Mouse (Mus musculus) liver, embryonic 14.5 days (tissue): ENCODE measurements around the gene Pip4p1.
"Not testable (repeated sequence)": the region's sequence is repeated elsewhere in the genome, so short reads cannot be mapped to it uniquely, and the experiment has no call there.

ENCODE experiments used
- CTCF ChIP-seq: IDR thresholded peaks from 2 replicates; pipeline ENCODE4 v1.5.1; 2016; ENCODE audit warnings: antibody characterized with exemption, low read depth, control low read depth
- EP300 ChIP-seq: IDR thresholded peaks from 2 replicates; pipeline ENCODE4 v1.6.1; 2016; ENCODE audit warnings: antibody characterized with exemption, low read depth

- TF ChIP-seq CTCF, EP300: not testable (repeated sequence)
Measured at GRCm38 (mm10) chr14:50923437-50923836, 7.2 kb downstream of the Pip4p1 start.
